ENCODE assay signal across 21 mouse cellular contexts in genomic region chr14:33658331-33658730, GRCm38 (mm10).
DNase-seq lines count a peak whose midpoint lies in the region; ATAC-seq and TF ChIP-seq lines count a peak whose summit lies in the region.
"Had no signal": no experiment of that assay in that cellular context is flagged by ENCODE, and none has a peak within 500 bp of the region (broad histone marks: within the 10 kb centered on the region; RNA-seq: fewer than 3 reads in every experiment).

No protein-coding gene starts in this region.

- no peak for TF ChIP-seq EP300 in lung, postnatal 0 days (IDR thresholded peaks at IDR 0.05)
- no peak for TF ChIP-seq EP300 in stomach, postnatal 0 days (optimal IDR thresholded peaks at IDR 0.05)

- H3K9me3 ChIP-seq in heart, embryonic 10.5 days: no peaks in the 10 kb centered on the region
- no peaks in the 10 kb centered on the region for H3K9me3 ChIP-seq in lung, postnatal 0 days (ENCODE audit: low read length)
- H3K9me3 ChIP-seq in limb, embryonic 10.5 days (replicated peaks): no peaks in the 10 kb centered on the region
- no peaks in the 10 kb centered on the region for H3K9me3 ChIP-seq in stomach, postnatal 0 days (ENCODE audit: control insufficient read depth, low read length)
- H3K9me3 ChIP-seq: embryonic facial prominence, embryonic 13.5 days; embryonic facial prominence, embryonic 15.5 days; forebrain, embryonic 13.5 days; forebrain, embryonic 15.5 days had no signal

- H3K4me2 ChIP-seq in lung, postnatal 0 days (replicated peaks; ENCODE audit: low read depth, low read length): no peak overlapping the region
- H3K4me2 ChIP-seq in stomach, postnatal 0 days (replicated peaks; ENCODE audit: low read depth): no peak overlapping the region
- H3K4me2 ChIP-seq: embryonic facial prominence, embryonic 13.5 days; embryonic facial prominence, embryonic 15.5 days; forebrain, embryonic 13.5 days; forebrain, embryonic 15.5 days had no signal

- 0 out of 2 replicates have a peak, but pooled peaks cover 2% of the 10 kb centered on the region for H3K4me1 ChIP-seq in heart, embryonic 10.5 days
- H3K4me1 ChIP-seq in lung, postnatal 0 days (ENCODE audit: insufficient read depth, low read depth, low read length): no peaks in the 10 kb centered on the region
- H3K4me1 ChIP-seq in limb, embryonic 10.5 days: peaks cover 48% of the 10 kb centered on the region
- no peaks in the 10 kb centered on the region for H3K4me1 ChIP-seq in stomach, postnatal 0 days (replicated peaks; ENCODE audit: control insufficient read depth, insufficient read depth)
- H3K4me1 ChIP-seq: forebrain, embryonic 13.5 days; forebrain, embryonic 15.5 days had no signal

- H3K9ac ChIP-seq in lung, postnatal 0 days (replicated peaks; ENCODE audit: low read depth): no peak overlapping the region
- no peak overlapping the region for H3K9ac ChIP-seq in stomach, postnatal 0 days (ENCODE audit: low read length)
- H3K9ac ChIP-seq: embryonic facial prominence, embryonic 13.5 days; embryonic facial prominence, embryonic 15.5 days; forebrain, embryonic 13.5 days; forebrain, embryonic 15.5 days had no signal

- WGBS in heart, embryonic 10.5 days: 84% methylated on average over 2 of the region's 2 CpGs
- WGBS in lung, postnatal 0 days: 53% methylated on average over 2 of the region's 2 CpGs
- 87% methylated on average over 2 of the region's 2 CpGs for WGBS in limb, embryonic 10.5 days
- 77% methylated on average over 2 of the region's 2 CpGs for WGBS in stomach, postnatal 0 days

- H3K27ac ChIP-seq in heart, embryonic 10.5 days: no peak overlapping the region
- H3K27ac ChIP-seq in lung, postnatal 0 days (ENCODE audit: low read length): no peak overlapping the region
- H3K27ac ChIP-seq in limb, embryonic 10.5 days: peak overlapping the region; percentile 5; the same call in 1 of the 2 replicates
- H3K27ac ChIP-seq in stomach, postnatal 0 days (replicated peaks): no peak overlapping the region
- H3K27ac ChIP-seq: embryonic facial prominence, embryonic 13.5 days; embryonic facial prominence, embryonic 15.5 days; forebrain, embryonic 13.5 days; forebrain, embryonic 15.5 days had no signal

- no peaks in the 10 kb centered on the region for H3K36me3 ChIP-seq in heart, embryonic 10.5 days
- no peaks in the 10 kb centered on the region for H3K36me3 ChIP-seq in lung, postnatal 0 days (ENCODE audit: insufficient read depth, low read length)
- H3K36me3 ChIP-seq in limb, embryonic 10.5 days: no peaks in the 10 kb centered on the region
- H3K36me3 ChIP-seq in stomach, postnatal 0 days (ENCODE audit: control insufficient read depth, insufficient read depth, low read length): no peaks in the 10 kb centered on the region
- H3K36me3 ChIP-seq: embryonic facial prominence, embryonic 13.5 days; embryonic facial prominence, embryonic 15.5 days; forebrain, embryonic 15.5 days had no signal

- 0 out of 2 replicates have a peak, but pooled peaks cover 5% of the 10 kb centered on the region for H3K27me3 ChIP-seq in heart, embryonic 10.5 days (ENCODE audit: insufficient read depth, poor library complexity, severe bottlenecking)
- H3K27me3 ChIP-seq in lung, postnatal 0 days (replicated peaks; ENCODE audit: insufficient read depth, low read length): no peaks in the 10 kb centered on the region
- H3K27me3 ChIP-seq in limb, embryonic 10.5 days (ENCODE audit: low read depth, poor library complexity, severe bottlenecking): peaks cover 41% of the 10 kb centered on the region
- H3K27me3 ChIP-seq in stomach, postnatal 0 days (ENCODE audit: control insufficient read depth, insufficient read depth, low read length): no peaks in the 10 kb centered on the region
- H3K27me3 ChIP-seq: embryonic facial prominence, embryonic 13.5 days; embryonic facial prominence, embryonic 15.5 days; forebrain, embryonic 13.5 days; forebrain, embryonic 15.5 days had no signal

- ATAC-seq in lung, postnatal 0 days: no peak
- ATAC-seq in stomach, postnatal 0 days (ENCODE audit: low FRiP score, low TSS enrichment): no peak
- ATAC-seq: forebrain, embryonic 13.5 days; forebrain, embryonic 15.5 days had no signal

- DNase-seq in heart, embryonic 10.5 days (ENCODE audit: low spot score): peak; percentile 56
- no peak for DNase-seq in heart, adult 8-10 months (ENCODE audit: low spot score)
- peak; percentile 11 for DNase-seq in lung, postnatal 25 days (ENCODE audit: low spot score)
- no peak for DNase-seq in lung, postnatal 0 days (ENCODE audit: low spot score)
- no peak for DNase-seq in limb, embryonic 10.5 days (ENCODE audit: low spot score)
- peak; percentile 7 for DNase-seq in stomach, postnatal 0 days (ENCODE audit: low spot score)
- DNase-seq in frontal cortex, postnatal 14 days (ENCODE audit: low spot score in 2 of 2): no peak
- DNase-seq: adrenal gland, adult 2 months; adrenal gland, postnatal 10 days; adrenal gland, postnatal 25 days; cerebellum, adult 11 months; cerebellum, adult 18-20 months; cerebellum, adult 8-10 months; cerebellum, adult 9-11 months; cerebellum, postnatal 14 days; cerebellum, postnatal 36 days; embryo, embryonic 11 days had no signal

- no peak for TF ChIP-seq CTCF in lung, postnatal 0 days (IDR thresholded peaks at IDR 0.05)
- TF ChIP-seq CTCF in stomach, postnatal 0 days (IDR thresholded peaks at IDR 0.05; ENCODE audit: low read depth): no peak

- no peak overlapping the region for H3K4me3 ChIP-seq in heart, embryonic 10.5 days
- H3K4me3 ChIP-seq in lung, postnatal 0 days (ENCODE audit: low read depth, low read length): no peak overlapping the region
- no peak overlapping the region for H3K4me3 ChIP-seq in limb, embryonic 10.5 days
- no peak overlapping the region for H3K4me3 ChIP-seq in stomach, postnatal 0 days (ENCODE audit: low read depth, low read length)
- H3K4me3 ChIP-seq: embryonic facial prominence, embryonic 13.5 days; embryonic facial prominence, embryonic 15.5 days; forebrain, embryonic 13.5 days; forebrain, embryonic 15.5 days had no signal

Comparison
In these comparisons a context has a peak if more than half of its experiments do, and no peak if none do; other contexts are left out.
1. DNase-seq: peak in heart, embryonic 10.5 days (single experiment), lung, postnatal 25 days (single experiment) and stomach, postnatal 0 days (single experiment); none in heart, adult 8-10 months (single experiment), lung, postnatal 0 days (single experiment), limb, embryonic 10.5 days (single experiment) and frontal cortex, postnatal 14 days (0 of 2).